Comparison of ENCODE assay signal across 17 mouse cellular contexts in genomic region chr6:140798841-140799240, GRCm38 (mm10).
DNase-seq lines count a peak whose midpoint lies in the region; ATAC-seq and TF ChIP-seq lines count a peak whose summit lies in the region.
"Had no signal": no experiment of that assay in that cellular context is flagged by ENCODE, and none has a peak within 500 bp of the region (broad histone marks: within the 10 kb centered on the region; RNA-seq: fewer than 3 reads in every experiment).

No protein-coding gene starts in this region.

- 0 out of 2 replicates have a peak overlapping the region, but pooled peaks have one; percentile 6 for H3K27ac ChIP-seq in gastrocnemius, adult 2 months
- H3K27ac ChIP-seq in liver, embryonic 14.5 days: no peak overlapping the region
- H3K27ac ChIP-seq: hindbrain, embryonic 13.5 days; limb, embryonic 13.5 days; midbrain, embryonic 10.5 days; stomach, embryonic 15.5 days had no signal

- no peak overlapping the region for H3K4me2 ChIP-seq in liver, embryonic 14.5 days (ENCODE audit: low read depth)
- H3K4me2 ChIP-seq: hindbrain, embryonic 13.5 days; limb, embryonic 13.5 days; stomach, embryonic 15.5 days had no signal

- ATAC-seq in liver, embryonic 14.5 days (ENCODE audit: insufficient read depth): no peak
- ATAC-seq: forebrain, embryonic 14.5 days had no signal

- WGBS in liver, embryonic 14.5 days (ENCODE audit: insufficient replicate concordance): 50% methylated on average over 3 of the region's 3 CpGs

- DNase-seq in gastrocnemius, adult 2 months: no peak
- DNase-seq in gastrocnemius, adult 8-10 months (ENCODE audit: low spot score in 2 of 2): no peak
- DNase-seq in liver, embryonic 14.5 days (ENCODE audit: low read depth in 3 of 3, low spot score in 3 of 3): no peak
- no peak for DNase-seq in liver
- DNase-seq in brain, embryonic 14.5 days (ENCODE audit: low read depth): no peak
- no peak for DNase-seq in neural tube, embryonic 10.5 days (ENCODE audit: extremely low spot score, low spot score)
- DNase-seq: adrenal gland, postnatal 36 days; B cell, adult 2 months; kidney, adult 18-20 months; retina, postnatal 1 day; thymus, postnatal 36 days had no signal

- no peak for TF ChIP-seq POLR2A in brain, embryonic 14.5 days (IDR thresholded peaks at IDR 0.05; ENCODE audit: borderline replicate concordance, extremely low read depth, insufficient read depth, insufficient read length, poor library complexity, severe bottlenecking)

- H3K9me3 ChIP-seq in liver, embryonic 14.5 days (ENCODE audit: control insufficient read depth, low read length): no peaks in the 10 kb centered on the region
- H3K9me3 ChIP-seq in E14TG2a.4 (ENCODE audit: low read length): peaks cover 6% of the 10 kb centered on the region; the same call in 1 of the 2 replicates
- H3K9me3 ChIP-seq: hindbrain, embryonic 13.5 days; midbrain, embryonic 10.5 days; stomach, embryonic 15.5 days had no signal

- TF ChIP-seq CTCF in gastrocnemius, adult 2 months (IDR thresholded peaks at IDR 0.05): peak; percentile 34
- TF ChIP-seq CTCF in liver, embryonic 14.5 days (IDR thresholded peaks at IDR 0.05; ENCODE audit: low read depth): peak; percentile 31; the same call in 1 of the 2 replicates
- peak; percentile 59 for TF ChIP-seq CTCF in E14TG2a.4 (conservative IDR thresholded peaks at IDR 0.05; ENCODE audit: low read length)
- peak; percentile 13; the same call in 1 of the 2 replicates for TF ChIP-seq CTCF in brain, embryonic 14.5 days (IDR thresholded peaks at IDR 0.05; ENCODE audit: borderline replicate concordance, extremely low read depth, insufficient read depth, insufficient read length)

- intact Hi-C loops in gastrocnemius, adult 2 months (cut with DNase I): no loop called here

- no peaks in the 10 kb centered on the region for H3K4me1 ChIP-seq in liver, embryonic 14.5 days (replicated peaks; ENCODE audit: control insufficient read depth in 2 of 2, insufficient read depth in 2 of 2, low read length in 1 of 2)
- no peaks in the 10 kb centered on the region for H3K4me1 ChIP-seq in E14TG2a.4 (replicated peaks; ENCODE audit: low read depth, low read length)
- H3K4me1 ChIP-seq: hindbrain, embryonic 13.5 days; limb, embryonic 13.5 days; midbrain, embryonic 10.5 days; stomach, embryonic 15.5 days had no signal

- H3K4me3 ChIP-seq in gastrocnemius, adult 2 months: no peak overlapping the region
- H3K4me3 ChIP-seq in liver, embryonic 14.5 days (ENCODE audit: insufficient read depth in 1 of 2, low read depth in 2 of 2, low read length in 2 of 2): no peak overlapping the region
- no peak overlapping the region for H3K4me3 ChIP-seq in E14TG2a.4 (replicated peaks; ENCODE audit: low read length)
- H3K4me3 ChIP-seq: hindbrain, embryonic 13.5 days; limb, embryonic 13.5 days; midbrain, embryonic 10.5 days; stomach, embryonic 15.5 days had no signal

- TF ChIP-seq EP300 in liver, embryonic 14.5 days (IDR thresholded peaks at IDR 0.05; ENCODE audit: low read depth): no peak

- H3K9ac ChIP-seq in liver, embryonic 14.5 days (replicated peaks): no peak overlapping the region
- H3K9ac ChIP-seq: hindbrain, embryonic 13.5 days; limb, embryonic 13.5 days; stomach, embryonic 15.5 days had no signal

- no peaks in the 10 kb centered on the region for H3K27me3 ChIP-seq in liver, embryonic 14.5 days (ENCODE audit: control insufficient read depth, insufficient read depth, low read length)
- no peaks in the 10 kb centered on the region for H3K27me3 ChIP-seq in E14TG2a.4 (ENCODE audit: insufficient read depth, low read length)
- H3K27me3 ChIP-seq: hindbrain, embryonic 13.5 days; limb, embryonic 13.5 days; stomach, embryonic 15.5 days had no signal

- H3K36me3 ChIP-seq in liver, embryonic 14.5 days (replicated peaks; ENCODE audit: control insufficient read depth, insufficient read depth, low read depth): no peaks in the 10 kb centered on the region
- H3K36me3 ChIP-seq in E14TG2a.4 (ENCODE audit: insufficient read depth, low read length): no peaks in the 10 kb centered on the region
- H3K36me3 ChIP-seq: hindbrain, embryonic 13.5 days; limb, embryonic 13.5 days; midbrain, embryonic 10.5 days; stomach, embryonic 15.5 days had no signal
